Mouse (Mus musculus) megakaryocyte, embryonic 14.5 days (primary cell): ENCODE results near the gene Slc25a44.

Experiments
- FLI1 ChIP-seq: IDR thresholded peaks from 2 replicates; pipeline ENCODE4 v1.6.1; 2012; ENCODE audit warnings: low read length, inconsistent platforms, mixed read lengths
- GATA1 ChIP-seq: IDR thresholded peaks from 3 replicates; pipeline ENCODE4 v1.6.1; 2012; ENCODE audit warnings: mixed read lengths, low read length, inconsistent platforms, borderline replicate concordance

DNA sequence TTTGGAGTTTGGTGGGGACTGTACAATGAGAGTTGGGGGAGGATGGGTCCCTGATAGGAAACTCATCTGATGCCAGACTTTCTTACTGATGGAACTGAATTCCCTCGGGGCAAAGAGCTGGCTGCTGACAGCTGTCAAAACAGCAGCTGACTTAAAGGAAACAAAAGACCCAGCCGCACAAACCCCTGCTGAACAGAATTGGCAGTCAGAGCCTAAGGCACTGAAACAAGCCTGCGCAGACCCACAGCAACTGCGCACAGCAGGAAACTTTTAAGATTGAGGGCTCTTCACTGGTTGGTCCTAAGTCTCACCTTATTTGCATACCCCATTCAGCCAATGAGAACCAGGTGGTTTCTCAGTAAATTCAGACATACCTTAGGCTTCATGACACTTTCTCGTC lies 48.1 kb upstream of the Slc25a44 start:
- TF ChIP-seq GATA1 = no peak
- no peak for TF ChIP-seq FLI1
